Mouse (Mus musculus): ENCODE data around the gene Lypla2. TPM values are rescaled to one million over a fixed set of nuclear protein-coding genes. Genes with fewer than 3 reads are reported as not detected.

Lypla2 gene
- total RNA-seq, 2 experiments from 2014 or later: 94.0 to 95.0 TPM

DNA sequence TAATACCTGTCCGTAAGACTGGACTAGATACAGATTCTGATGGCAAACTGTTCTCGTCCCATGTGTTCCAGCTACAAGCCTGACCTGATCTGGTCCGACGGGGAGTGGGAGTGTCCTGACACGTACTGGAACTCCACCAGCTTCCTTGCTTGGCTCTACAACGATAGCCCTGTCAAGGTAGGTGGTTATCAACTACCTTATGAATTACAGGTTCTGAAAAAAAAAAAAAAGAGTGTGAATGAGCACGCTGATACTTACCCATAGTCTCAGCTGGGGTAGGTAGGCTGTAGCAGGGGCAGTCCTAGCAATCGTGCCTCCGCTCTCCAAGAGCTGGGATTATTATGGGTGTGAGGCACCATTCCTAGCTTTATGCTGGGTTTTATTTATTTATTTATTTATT lies 42.6 kb downstream of the Lypla2 start:
- DNase-seq (ENCODE audit: extremely low spot score in 1 of 2, low spot score in 2 of 2): no peak
- intact Hi-C loops (cut with DNase I): no loop called here

GRCm38 (mm10) chr4:135929405-135929804 lies 43.0 kb downstream of the Lypla2 start:
- no peak for DNase-seq (ENCODE audit: extremely low spot score in 1 of 2, low spot score in 2 of 2)
- intact Hi-C loops (cut with DNase I): no loop called here

GRCm38 (mm10) chr4:135928376-135928775 lies 44.0 kb downstream of the Lypla2 start:
- intact Hi-C loops (cut with DNase I): no loop called here

GRCm38 (mm10) chr4:135926861-135927260 lies 45.6 kb downstream of the Lypla2 start:
- intact Hi-C loops (cut with DNase I): no loop called here
- no peak for DNase-seq (ENCODE audit: extremely low spot score in 1 of 2, low spot score in 2 of 2)

More at GRCm38 (mm10) chr4:135928376-135928775, 44.0 kb downstream of the Lypla2 start:
- DNase-seq (ENCODE audit: extremely low spot score in 1 of 2, low spot score in 2 of 2): no peak

- DNase-seq (ENCODE audit: extremely low spot score in 1 of 2, low spot score in 2 of 2): no peak
- intact Hi-C loops (cut with DNase I): no loop called here
These were observed 46.1 kb downstream of the Lypla2 start for GRCm38 (mm10) chr4:135926195-135926808.

- intact Hi-C loops (cut with DNase I): no loop called here
- no peak for DNase-seq (ENCODE audit: extremely low spot score in 1 of 2, low spot score in 2 of 2)
These were observed 47.1 kb downstream of the Lypla2 start for GRCm38 (mm10) chr4:135925341-135925740.

GRCm38 (mm10) chr4:135924418-135924817 lies 48.0 kb downstream of the Lypla2 start:
- intact Hi-C loops (cut with DNase I): no loop called here
- no peak for DNase-seq (ENCODE audit: extremely low spot score in 1 of 2, low spot score in 2 of 2)

GRCm38 (mm10) chr4:135922190-135922589 lies 50.2 kb downstream of the Lypla2 start:
- DNase-seq (ENCODE audit: extremely low spot score in 1 of 2, low spot score in 2 of 2): no peak
- intact Hi-C loops (cut with DNase I): no loop called here

- DNase-seq (ENCODE audit: extremely low spot score in 1 of 2, low spot score in 2 of 2): no peak
- intact Hi-C loops (cut with DNase I): loop anchor here (2.0 kb wide), 1 partner anchor 119 kb away; no protein-coding TSS in a partner anchor
These were observed 50.9 kb downstream of the Lypla2 start for GRCm38 (mm10) chr4:135921257-135922120.

- intact Hi-C loops (cut with DNase I): loop anchor here (2.0 kb wide), 1 partner anchor 118 kb away; no protein-coding TSS in a partner anchor
- DNase-seq (ENCODE audit: extremely low spot score in 1 of 2, low spot score in 2 of 2): peak; percentile 93 to 96
These were observed 51.9 kb downstream of the Lypla2 start, which contains the start of gene Fuca1 for GRCm38 (mm10) chr4:135920304-135921241. Gene Fuca1 (plus strand): TSS chr4:135920735.

DNA sequence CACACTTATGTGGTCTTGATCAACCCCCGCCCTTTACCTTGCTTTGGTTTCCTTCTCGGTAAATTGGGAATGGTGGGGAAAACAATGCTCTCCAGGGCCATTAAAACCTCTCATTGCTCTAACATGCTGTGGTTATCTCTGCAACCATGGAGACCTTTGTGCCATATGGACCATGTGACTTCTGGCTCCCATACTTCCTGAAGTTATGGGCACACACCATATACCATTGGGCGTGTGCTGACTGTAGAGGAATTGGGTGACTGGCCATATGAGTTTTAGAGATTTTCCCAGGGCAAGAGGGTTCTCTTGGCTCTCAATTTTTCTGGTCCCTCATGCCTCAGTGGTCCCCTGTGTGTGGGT lies 53.2 kb downstream of the Lypla2 start:
- intact Hi-C loops (cut with DNase I): no loop called here
- DNase-seq (ENCODE audit: extremely low spot score in 1 of 2, low spot score in 2 of 2): no peak

DNA sequence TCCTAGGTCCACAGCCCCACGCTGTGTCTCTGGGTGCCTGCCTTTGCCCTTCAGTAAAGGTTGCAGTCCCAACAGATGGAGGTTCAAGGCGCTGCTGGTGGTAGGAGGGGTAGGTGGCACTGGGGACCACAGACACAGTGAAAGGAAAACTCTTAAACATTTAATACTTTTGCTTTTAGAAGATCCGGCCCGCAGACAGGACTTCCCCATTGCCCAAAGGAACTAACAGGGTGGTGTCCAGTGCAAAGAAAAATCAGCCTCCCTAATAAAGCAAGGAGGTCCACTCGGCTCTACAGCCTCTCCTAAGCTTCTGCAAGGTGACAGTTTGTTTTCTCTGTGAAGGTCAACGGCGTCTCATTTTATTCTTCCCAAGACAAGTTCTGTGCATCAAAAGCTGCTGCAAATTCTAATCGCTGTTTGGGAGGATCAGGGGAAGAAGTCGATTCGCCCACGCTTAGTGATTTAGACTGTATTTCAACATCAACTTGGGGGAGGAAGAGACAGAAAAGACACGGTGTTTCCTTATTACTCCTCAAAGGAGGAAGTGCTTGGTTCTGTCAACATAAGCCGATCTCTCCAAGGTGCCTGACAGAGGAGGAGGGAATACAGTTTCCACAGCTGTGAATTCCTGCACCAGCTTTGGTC lies 53.7 kb downstream of the Lypla2 start:
- no peak for DNase-seq (ENCODE audit: extremely low spot score in 1 of 2, low spot score in 2 of 2)
- intact Hi-C loops (cut with DNase I): no loop called here

Other genes starting within 250 kb of the Lypla2 start
- under 1 TPM; 0.57 to 0.69 TPM for gene Il22ra1, start 244.5 kb downstream of the Lypla2 start, total RNA-seq (2021)
- 1 to 10 TPM; 1.2 to 1.6 TPM for gene Myom3, start 212.9 kb downstream of the Lypla2 start, total RNA-seq (2021)
- gene Srsf10, start 116.9 kb downstream of the Lypla2 start, total RNA-seq (2021): 10 to 100 TPM; 70.1 to 74.8 TPM
- 10 to 100 TPM; 47.1 to 47.9 TPM for gene Pnrc2, start 98.8 kb downstream of the Lypla2 start, total RNA-seq (2021)
- under 1 TPM in 1 of 2 experiments, not detected in 1; 0.11 TPM for gene Cnr2, start 77.2 kb downstream of the Lypla2 start, total RNA-seq (2021)
- gene Fuca1, start 51.9 kb downstream of the Lypla2 start, total RNA-seq (2021): 10 to 100 TPM; 46.8 to 47.9 TPM
- gene Hmgcl, start 26.2 kb downstream of the Lypla2 start, total RNA-seq (2021): 10 to 100 TPM; 30.5 to 31.9 TPM
- gene Gale, start 8.9 kb downstream of the Lypla2 start, total RNA-seq (2021): 10 to 100 TPM; 28.0 to 29.7 TPM
- 10 to 100 TPM; 58.4 to 63.8 TPM for gene Pithd1, start 14.6 kb upstream of the Lypla2 start, total RNA-seq (2021)
- gene Eloa, start 49.1 kb upstream of the Lypla2 start, total RNA-seq (2021): 10 to 100 TPM; 30.1 to 32.3 TPM
- gene Rpl11, start 80.8 kb upstream of the Lypla2 start, total RNA-seq (2021): 100 to 1,000 TPM; 262 to 295 TPM
- 10 to 100 TPM; 37.3 to 54.8 TPM for gene Id3, start 170.9 kb upstream of the Lypla2 start, total RNA-seq (2021)
- gene E2f2, start 199.8 kb upstream of the Lypla2 start, total RNA-seq (2021): 1 to 10 TPM in 1 of 2 experiments, under 1 TPM in 1; 0.97 to 1.9 TPM
- gene Asap3, start 233.7 kb upstream of the Lypla2 start, total RNA-seq (2021): 1 to 10 TPM; 3.5 to 4.4 TPM

All from left cerebral cortex, postnatal 10 days (tissue).